Mouse (Mus musculus): ENCODE measurements at regions not wholly inside any gene's neighbourhood (a gene's known extent, or its start where the extent isn't known, plus 50 kb on each side); places are given as distances from the start of the nearest gene placed in this dataset.
A peak's percentile ranks its signal among the peaks of the same experiment; 100 is the strongest.

- no peak for DNase-seq (ENCODE audit: low spot score in 2 of 2)
Measured at GRCm38 (mm10) chr5:97656167-97656924, 199.5 kb upstream of the Gk2 start.

DNA sequence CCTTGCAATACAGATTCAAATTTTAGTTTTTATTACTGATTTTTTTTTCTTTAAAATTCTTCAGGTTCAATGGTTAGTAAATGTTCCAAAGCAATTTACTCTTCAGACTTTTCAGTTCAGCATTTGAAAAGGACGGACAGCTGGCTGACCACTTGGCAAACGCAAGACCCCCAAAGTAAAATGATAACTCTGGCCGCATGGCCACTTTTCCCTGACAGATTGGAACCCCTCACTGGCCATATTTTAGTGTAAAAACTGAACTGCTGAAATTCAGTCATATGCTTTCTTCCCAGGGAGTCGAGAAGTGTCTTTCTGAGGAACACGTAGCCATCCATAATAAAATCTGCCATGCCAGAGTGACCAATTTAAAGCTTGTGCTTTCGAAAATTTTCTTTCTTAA is 198.4 kb upstream of the Gk2 start:
- no peak for DNase-seq (ENCODE audit: low spot score in 2 of 2)

DNA sequence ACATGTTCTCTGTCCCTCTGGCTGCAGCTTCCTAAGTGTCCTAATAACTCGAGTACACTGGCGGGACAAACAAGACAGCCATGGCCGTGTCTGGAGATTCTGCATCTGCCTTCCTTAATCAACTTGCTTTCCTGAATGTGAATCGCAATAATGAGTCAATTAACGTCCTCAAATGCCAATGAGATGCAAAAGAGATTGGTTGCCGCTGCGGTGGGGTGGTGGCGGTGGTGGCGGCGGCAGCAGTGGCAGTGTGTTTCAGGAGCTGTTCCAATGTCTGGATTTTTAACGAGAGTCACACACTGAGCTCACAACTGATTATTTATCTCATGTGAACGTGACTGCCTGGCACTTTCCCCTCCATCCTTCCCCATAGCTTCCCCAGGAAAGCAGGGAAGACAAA is 197.6 kb upstream of the Gk2 start:
- peak in 1 of 2 experiments; percentile 6 for DNase-seq (ENCODE audit: low spot score in 2 of 2)

GRCm38 (mm10) chr5:97642251-97642650 is 185.4 kb upstream of the Gk2 start:
- DNase-seq (ENCODE audit: low spot score in 2 of 2): peak in 1 of 2 experiments; percentile 48

DNA sequence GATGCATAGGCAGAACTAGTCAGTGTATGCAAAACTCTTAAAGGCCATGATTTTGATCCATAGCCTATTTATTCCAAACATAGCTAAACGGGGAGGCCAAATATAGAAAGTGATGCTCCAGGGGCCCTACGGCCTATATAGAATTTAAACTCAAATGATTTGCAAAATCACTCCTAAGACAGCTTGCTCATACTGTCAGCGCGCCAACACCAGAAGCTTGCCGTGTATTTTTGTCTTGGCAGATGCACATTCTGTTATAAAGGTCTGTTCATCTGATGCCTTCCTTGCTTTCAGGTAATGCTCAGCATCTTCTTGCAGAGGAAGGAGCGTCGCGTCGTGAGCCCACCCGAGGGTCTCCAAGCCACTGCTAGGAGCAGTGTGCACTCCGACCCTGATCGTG is 184.8 kb upstream of the Gk2 start:
- DNase-seq (ENCODE audit: low spot score in 2 of 2): peak; percentile 65 to 86

DNA sequence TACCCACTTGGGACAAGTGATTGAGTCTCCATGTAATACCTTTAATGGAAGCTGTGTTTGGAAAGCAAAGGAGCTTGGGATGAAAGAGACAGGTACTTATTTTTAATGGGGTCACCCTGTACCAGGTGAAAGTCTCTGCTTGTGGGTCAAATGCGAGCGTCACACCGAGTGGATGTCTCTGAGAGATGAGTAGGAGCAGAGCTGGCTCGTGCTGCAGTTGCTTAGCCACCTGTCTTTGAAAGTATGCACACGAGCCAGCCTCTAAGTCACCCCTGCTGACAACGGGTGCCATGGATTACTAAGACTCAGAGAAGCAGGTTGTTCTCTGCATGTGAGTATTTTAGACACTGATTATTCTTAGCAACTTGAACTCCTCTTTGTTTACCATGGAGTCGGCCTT is 179.5 kb upstream of the Gk2 start:
- no peak for DNase-seq (ENCODE audit: low spot score in 2 of 2)

- no peak for DNase-seq (ENCODE audit: low spot score in 2 of 2)
Measured at GRCm38 (mm10) chr5:97633766-97634165, 176.9 kb upstream of the Gk2 start.

- no peak for DNase-seq (ENCODE audit: low spot score in 2 of 2)
Measured at GRCm38 (mm10) chr5:97632791-97633190, 176.0 kb upstream of the Gk2 start.

GRCm38 (mm10) chr5:97625200-97625599 is 168.4 kb upstream of the Gk2 start:
- DNase-seq (ENCODE audit: low spot score in 2 of 2): no peak

GRCm38 (mm10) chr5:97619890-97620289 is 163.1 kb upstream of the Gk2 start:
- DNase-seq (ENCODE audit: low spot score in 2 of 2): no peak

DNA sequence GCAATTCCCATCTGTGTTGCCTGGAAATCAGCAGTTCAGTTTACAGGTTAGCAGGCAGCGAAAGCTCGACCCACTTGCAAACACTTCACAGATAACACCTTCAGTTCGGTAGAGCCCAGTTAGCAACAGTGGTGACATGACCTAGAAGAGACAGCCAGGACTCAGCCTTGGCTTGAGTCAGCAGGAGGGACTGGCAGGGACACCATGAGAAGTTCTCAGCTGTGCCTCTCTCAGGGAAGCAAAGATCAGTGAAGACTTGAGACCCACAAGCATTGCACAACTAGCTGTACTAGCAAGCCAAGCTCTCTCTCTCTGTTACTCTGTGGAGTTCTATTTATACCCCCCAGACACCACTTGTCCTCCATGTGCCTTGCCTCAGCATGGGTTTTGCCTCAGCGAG is 161.6 kb upstream of the Gk2 start:
- DNase-seq (ENCODE audit: low spot score in 2 of 2): no peak

- DNase-seq (ENCODE audit: low spot score in 2 of 2): no peak
Measured at GRCm38 (mm10) chr5:97602176-97602575, 145.4 kb upstream of the Gk2 start.

- DNase-seq (ENCODE audit: low spot score in 2 of 2): no peak
Measured at GRCm38 (mm10) chr5:97601384-97601783, 144.6 kb upstream of the Gk2 start.

DNA sequence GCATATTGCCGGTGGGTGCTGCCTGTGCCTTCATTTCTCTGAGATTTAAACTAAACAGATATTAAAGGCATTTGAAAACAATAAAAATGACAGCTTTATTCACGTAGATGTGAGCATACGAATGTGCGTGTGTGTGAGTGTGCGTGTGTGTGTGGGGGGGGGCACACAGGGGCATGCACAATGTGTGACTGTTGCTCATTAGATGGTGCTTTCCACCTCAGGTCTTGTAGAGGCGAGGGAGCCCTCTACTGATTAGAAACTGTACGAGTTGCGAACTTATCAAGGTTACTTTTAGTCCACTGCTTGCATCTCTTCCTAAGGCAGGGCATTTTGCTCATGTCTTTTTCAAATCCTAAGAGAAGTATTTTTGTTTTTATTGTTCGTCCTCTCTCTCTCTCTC is 141.9 kb upstream of the Gk2 start:
- DNase-seq (ENCODE audit: low spot score in 2 of 2): peak in 1 of 2 experiments; percentile 33

DNA sequence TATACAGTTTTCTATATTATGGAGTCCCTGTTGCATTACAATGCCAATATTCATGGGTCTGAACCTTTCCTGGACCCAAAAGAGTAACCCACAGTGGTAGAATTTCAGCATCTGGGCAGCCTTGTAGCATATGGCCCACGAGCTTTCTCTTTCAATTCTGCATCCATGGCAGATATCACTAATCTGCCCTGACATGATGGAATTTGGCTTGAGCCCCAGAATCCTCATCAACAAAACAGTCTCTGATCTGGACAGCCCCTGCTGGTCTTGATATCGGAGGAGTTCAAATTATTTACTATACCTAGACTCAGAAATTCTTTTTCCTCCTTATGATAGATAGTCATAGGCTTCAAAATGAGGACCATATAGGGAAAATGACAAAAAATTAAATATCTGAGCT is 139.1 kb upstream of the Gk2 start:
- DNase-seq (ENCODE audit: low spot score in 2 of 2): no peak

DNA sequence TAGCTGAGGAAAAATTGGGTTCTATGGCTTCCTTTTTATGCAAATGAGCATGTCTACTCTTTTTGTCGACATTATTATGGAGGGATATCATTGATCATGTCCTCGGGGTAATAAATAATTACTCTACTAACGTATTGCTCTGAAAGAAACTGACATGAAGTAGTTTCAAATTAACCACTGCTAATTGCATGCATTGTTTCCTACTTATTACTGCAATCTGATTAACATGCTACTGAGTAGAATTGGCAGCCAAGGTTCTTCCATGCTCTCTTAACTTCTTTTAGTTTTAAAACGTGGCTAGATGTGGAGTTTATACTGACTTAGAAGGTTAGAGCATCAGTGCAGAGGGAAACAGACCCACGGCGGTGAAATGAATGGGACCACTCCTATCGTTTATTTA is 137.3 kb upstream of the Gk2 start:
- DNase-seq (ENCODE audit: low spot score in 2 of 2): no peak

GRCm38 (mm10) chr5:97582509-97582908 is 125.7 kb upstream of the Gk2 start:
- DNase-seq (ENCODE audit: low spot score in 2 of 2): no peak

DNA sequence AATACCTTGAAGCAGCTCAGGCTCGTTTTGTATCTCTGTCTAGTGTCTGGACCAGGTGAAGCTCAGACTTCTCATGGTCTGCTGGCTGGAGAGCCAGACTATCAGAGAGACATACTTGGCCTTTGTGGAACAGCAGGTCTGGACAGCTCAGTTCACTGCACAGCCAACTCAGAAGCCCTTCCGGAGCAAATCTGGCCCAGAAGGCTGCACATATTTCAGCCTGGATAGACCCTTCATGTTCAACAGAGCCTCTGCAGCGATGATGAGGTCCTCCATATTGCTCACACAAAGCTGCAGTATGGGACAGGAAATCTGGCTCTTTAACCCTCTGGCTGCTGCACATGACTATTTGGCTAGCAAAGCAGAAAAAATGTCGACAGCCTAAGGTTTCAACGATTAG is 108.7 kb upstream of the Gk2 start:
- DNase-seq (ENCODE audit: low spot score in 2 of 2): no peak

DNA sequence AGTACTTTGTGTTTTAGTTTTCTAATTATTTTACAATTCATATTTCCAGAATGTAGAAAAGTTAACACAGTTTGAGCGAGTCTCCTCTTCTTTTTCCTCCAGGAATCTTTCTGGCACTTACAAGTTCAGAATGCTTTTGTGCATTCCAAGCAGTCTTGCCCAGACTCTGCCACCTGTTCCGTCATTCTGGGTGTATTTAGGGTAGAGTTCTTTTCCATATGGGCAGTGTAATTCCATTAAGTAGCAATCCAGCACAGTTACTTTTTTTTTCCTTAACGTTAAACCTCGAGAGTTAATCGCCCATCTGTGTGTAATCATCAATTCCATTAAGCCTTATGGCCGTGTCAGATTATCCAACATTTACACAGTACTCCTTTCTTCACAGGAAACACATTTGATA is 106.9 kb upstream of the Gk2 start:
- no peak for DNase-seq (ENCODE audit: low spot score in 2 of 2)

DNA sequence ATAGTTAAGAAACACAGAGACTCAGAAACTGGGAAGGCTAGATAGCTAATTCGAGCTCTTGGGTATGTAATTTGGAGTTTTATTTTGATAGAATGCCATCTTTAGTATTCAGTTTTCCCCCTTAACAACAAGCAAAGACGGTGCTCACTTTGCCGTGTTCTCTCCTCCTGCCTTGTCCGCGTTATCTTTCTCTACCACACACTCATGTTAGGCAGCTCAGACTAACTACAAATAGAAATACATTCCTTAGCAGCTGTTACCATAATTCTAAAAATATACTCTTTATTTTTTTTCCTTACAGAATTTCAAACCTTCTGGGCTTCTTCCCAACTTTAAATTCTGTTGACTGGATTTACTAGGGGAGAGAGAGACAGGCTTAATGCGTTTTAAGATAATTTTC is 97.5 kb upstream of the Gk2 start:
- DNase-seq (ENCODE audit: low spot score in 2 of 2): peak in 1 of 2 experiments; percentile 24

GRCm38 (mm10) chr5:97553122-97553521 is 96.3 kb upstream of the Gk2 start:
- no peak for DNase-seq (ENCODE audit: low spot score in 2 of 2)

DNA sequence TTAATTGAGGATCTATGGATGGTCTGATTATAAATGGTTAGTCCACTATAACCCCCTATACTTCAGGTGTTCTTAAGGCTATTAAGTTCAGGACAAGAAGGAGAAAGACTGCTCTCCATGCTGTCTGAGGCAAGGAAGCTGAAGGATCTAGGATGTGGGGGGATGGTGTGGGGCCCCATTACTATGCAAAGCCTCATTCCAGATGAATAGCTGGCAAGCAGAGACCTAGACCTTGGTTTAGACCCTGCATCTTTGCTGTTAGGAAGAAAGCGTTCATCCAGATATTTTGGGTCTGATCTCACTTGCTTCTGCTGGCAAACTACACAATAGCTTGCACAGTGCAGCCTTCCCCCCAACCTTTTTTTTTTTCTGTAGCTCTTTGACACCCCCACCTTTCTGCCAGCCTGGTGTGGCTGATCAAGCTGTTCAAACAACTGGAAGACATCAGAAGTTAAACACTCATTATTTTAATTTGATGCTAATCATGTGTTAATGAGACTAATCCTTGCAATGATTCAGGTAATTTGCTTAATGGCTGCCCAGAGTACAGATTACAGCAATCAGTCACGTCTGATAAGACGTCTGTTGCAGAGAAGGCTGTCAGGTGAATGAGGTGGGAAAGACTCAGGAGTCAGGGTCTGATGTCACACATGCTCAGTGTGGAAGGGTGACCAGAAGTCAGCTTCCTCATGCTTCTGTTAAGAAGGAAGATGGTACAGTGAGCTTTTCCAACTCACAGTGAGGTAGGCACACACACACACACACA is 80.9 kb upstream of the Gk2 start:
- no peak for DNase-seq (ENCODE audit: low spot score in 2 of 2)

DNA sequence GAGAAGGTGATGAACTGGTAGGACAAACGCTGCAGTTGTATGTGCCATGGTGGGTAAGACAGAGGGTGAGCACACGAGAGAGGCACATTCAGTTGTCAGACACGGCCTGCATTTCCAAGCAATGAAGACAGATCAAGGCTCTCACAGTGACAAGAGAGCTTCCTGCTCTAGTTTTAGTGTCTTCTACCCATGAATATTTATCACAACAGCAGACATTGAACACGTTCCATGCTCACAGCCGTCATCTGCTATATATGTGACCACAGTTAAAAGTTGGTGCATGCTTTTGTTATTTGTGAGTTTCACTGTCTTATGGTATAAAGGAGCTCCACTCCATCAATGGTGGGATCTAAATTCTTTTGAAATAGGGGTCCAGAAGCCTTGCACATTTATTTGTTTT is 76.9 kb upstream of the Gk2 start:
- no peak for DNase-seq (ENCODE audit: low spot score in 2 of 2)
